Mouse (Mus musculus) ES-E14 (cell line): ENCODE data around the gene Pabpc1l.

Source experiments
- CHD2 ChIP-seq: IDR thresholded peaks from 2 replicates; pipeline ENCODE4 v1.6.1; 2014; ENCODE audit warnings: mild to moderate bottlenecking, low read depth, low read length, inconsistent platforms
- HCFC1 ChIP-seq: IDR thresholded peaks from 2 replicates; pipeline ENCODE4 v1.6.1; 2012; ENCODE audit warnings: low read length, inconsistent platforms, borderline replicate concordance; ENCODE audit not compliant: insufficient read depth
- MAFK ChIP-seq: IDR thresholded peaks from 2 replicates; pipeline ENCODE4 v1.6.1; 2014; ENCODE audit warnings: mild to moderate bottlenecking, low read depth, low read length, inconsistent platforms; ENCODE audit not compliant: insufficient read depth

DNA sequence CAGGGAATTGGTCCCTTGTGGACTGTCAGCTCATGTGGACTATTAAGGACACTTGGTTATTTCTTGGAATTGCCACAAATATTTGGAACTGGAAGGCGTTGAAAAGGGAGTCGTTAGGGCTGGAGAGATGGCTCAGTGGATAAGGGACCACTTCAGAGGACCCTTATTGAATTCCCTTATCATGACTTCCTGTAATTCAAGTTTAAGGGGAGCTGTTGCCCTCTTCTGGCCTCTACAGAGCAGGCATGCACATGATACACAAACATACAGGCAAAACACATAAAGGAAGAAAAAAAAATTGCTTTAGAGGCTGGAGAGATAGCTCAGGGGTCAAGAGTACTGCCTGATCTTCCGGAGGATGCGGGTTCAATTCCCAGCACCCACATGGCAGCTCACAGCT lies 5.3 kb upstream of the Pabpc1l start:
- TF ChIP-seq MAFK (no peak), CHD2 (no peak), HCFC1 (no peak)
